Mouse (Mus musculus) forebrain, embryonic 14.5 days (tissue): ENCODE measurements around the gene Itpr2. TPM values are rescaled to one million over a fixed set of nuclear protein-coding genes. Genes with fewer than 3 reads are reported as not detected.

Experiments used
- ATAC-seq: fragments of 200-750 bp; cut with Nextera tagmentation; 2 replicates; pipeline ENCODE4 v1.8.0; 2017; ENCODE audit warnings: mild to moderate bottlenecking, moderate library complexity
- DNase-seq: peaks from one replicate; pipeline ENCODE4 v3.0.0-alpha.2; 2015; ENCODE audit warnings: low spot score
- H3K27ac ChIP-seq: fragments of 300-500 bp; sonication (generic); 2 replicates; pipeline ENCODE4 v1.5.1; 2014; ENCODE audit warnings: low read depth, mild to moderate bottlenecking, control low read depth, low read length, moderate library complexity
- H3K27me3 ChIP-seq: fragments of 300-500 bp; sonication (generic); replicated peaks from 2 replicates; pipeline ENCODE4 v1.6.1; 2014; ENCODE audit warnings: low read length, control low read depth, mixed read lengths; ENCODE audit not compliant: control insufficient read depth, insufficient read depth
- H3K36me3 ChIP-seq: fragments of 300-500 bp; sonication (generic); 2 replicates; pipeline ENCODE4 v1.6.1; 2014; ENCODE audit warnings: low read length, control low read depth; ENCODE audit not compliant: control insufficient read depth, insufficient read depth
- H3K4me1 ChIP-seq: fragments of 300-500 bp; sonication (generic); 2 replicates; pipeline ENCODE4 v1.6.1; 2014; ENCODE audit warnings: antibody characterized with exemption, low read length, control low read depth; ENCODE audit not compliant: control insufficient read depth, insufficient read depth
- H3K4me2 ChIP-seq: fragments of 300-500 bp; sonication (generic); 2 replicates; pipeline ENCODE4 v1.6.1; 2014; ENCODE audit warnings: mild to moderate bottlenecking, control low read depth, low read length
- H3K4me3 ChIP-seq: fragments of 300-500 bp; sonication (generic); 2 replicates; pipeline ENCODE4 v1.5.1; 2014; ENCODE audit warnings: low read depth, low read length, control low read depth
- H3K9ac ChIP-seq: fragments of 300-500 bp; sonication (generic); 2 replicates; pipeline ENCODE4 v1.6.1; 2014; ENCODE audit warnings: mild to moderate bottlenecking, low read length, control low read depth, moderate library complexity
- H3K9me3 ChIP-seq: fragments of 300-500 bp; sonication (generic); replicated peaks from 2 replicates; pipeline ENCODE4 v1.6.1; 2016; ENCODE audit warnings: low read length, control low read depth, mixed read lengths; ENCODE audit not compliant: control insufficient read depth
- WGBS: fragments of 180-500 bp; shearing (Covaris S2); extraction: QIAGEN DNeasy Blood & Tissue Kit; methylation state at CpG from one replicate; pipeline ENCODE4 v1.1.7; 2014; 5-methylcytosine and 5-hydroxymethylcytosine counted together
- polyA plus RNA-seq: library from polyadenylated mRNA; unstranded; fragments of >200 nt; fragmentation: Nextera tagmentation; extraction: Ambion mirVana; gene quantifications from 2 replicates; pipeline ENCODE4 v1.2.1, GENCODE M21; 2014

The Itpr2 gene
- polyA plus RNA-seq, 1 experiment from 2014 or later, result 2.4 TPM

GRCm38 (mm10) chr6:146258261-146258660, 243.8 kb downstream of the Itpr2 start:
- H3K9me3 ChIP-seq, result 0 out of 2 replicates have a peak, but pooled peaks cover 2% of the 10 kb centered on the region
- H3K4me1 ChIP-seq, result no peaks in the 10 kb centered on the region
- H3K36me3 ChIP-seq, result no peaks in the 10 kb centered on the region
- no peak overlapping the region for H3K27ac ChIP-seq
- no peaks in the 10 kb centered on the region for H3K27me3 ChIP-seq
- no peak for DNase-seq
- no peak overlapping the region for H3K4me3 ChIP-seq
- no peak overlapping the region for H3K4me2 ChIP-seq
- H3K9ac ChIP-seq, result no peak overlapping the region
- WGBS, result 93% methylated on average over 3 of the region's 3 CpGs
- ATAC-seq, result no peak

GRCm38 (mm10) chr6:146256947-146257670, 244.9 kb downstream of the Itpr2 start:
- WGBS, result 86% methylated on average over 7 of the region's 7 CpGs

GRCm38 (mm10) chr6:146256401-146256800, 245.6 kb downstream of the Itpr2 start:
- Histone ChIP-seq H3K4me2 (no peak overlapping the region), H3K4me1 (no peaks in the 10 kb centered on the region), H3K36me3 (no peaks in the 10 kb centered on the region), H3K27ac (no peak overlapping the region), H3K9ac (no peak overlapping the region), H3K4me3 (no peak overlapping the region), H3K9me3 (0 out of 2 replicates have a peak, but pooled peaks cover 2% of the 10 kb centered on the region), H3K27me3 (no peaks in the 10 kb centered on the region)
- no peak for ATAC-seq
- DNase-seq, result no peak
- WGBS, result 73% methylated on average over 2 of the region's 2 CpGs

More at GRCm38 (mm10) chr6:146256947-146257670, 244.9 kb downstream of the Itpr2 start:
- Histone ChIP-seq H3K36me3 (no peaks in the 10 kb centered on the region), H3K4me2 (no peak overlapping the region), H3K4me1 (no peaks in the 10 kb centered on the region), H3K27me3 (no peaks in the 10 kb centered on the region), H3K9me3 (0 out of 2 replicates have a peak, but pooled peaks cover 2% of the 10 kb centered on the region), H3K27ac (no peak overlapping the region), H3K9ac (no peak overlapping the region), H3K4me3 (no peak overlapping the region)
- ATAC-seq, result no peak
- DNase-seq, result no peak

- Histone ChIP-seq H3K9me3 (0 out of 2 replicates have a peak, but pooled peaks cover 2% of the 10 kb centered on the region), H3K4me3 (no peak overlapping the region), H3K27ac (no peak overlapping the region), H3K9ac (no peak overlapping the region), H3K27me3 (no peaks in the 10 kb centered on the region), H3K4me1 (no peaks in the 10 kb centered on the region), H3K36me3 (no peaks in the 10 kb centered on the region), H3K4me2 (no peak overlapping the region)
- ATAC-seq (no peak), DNase-seq (no peak)
- WGBS, result 94% methylated on average over 6 of the region's 6 CpGs
These were observed 246.4 kb downstream of the Itpr2 start for GRCm38 (mm10) chr6:146255656-146256055.

- H3K27ac ChIP-seq, result no peak overlapping the region
- no peaks in the 10 kb centered on the region for H3K4me1 ChIP-seq
- H3K4me2 ChIP-seq, result no peak overlapping the region
- no peak for ATAC-seq
- DNase-seq, result no peak
- H3K9ac ChIP-seq, result no peak overlapping the region
- H3K4me3 ChIP-seq, result no peak overlapping the region
- H3K36me3 ChIP-seq, result no peaks in the 10 kb centered on the region
- H3K9me3 ChIP-seq, result 0 out of 2 replicates have a peak, but pooled peaks cover 2% of the 10 kb centered on the region
- H3K27me3 ChIP-seq, result no peaks in the 10 kb centered on the region
- WGBS, result 78% methylated on average over 9 of the region's 9 CpGs
These were observed 247.1 kb downstream of the Itpr2 start for GRCm38 (mm10) chr6:146254931-146255330.

GRCm38 (mm10) chr6:146254216-146254820, 247.7 kb downstream of the Itpr2 start:
- ATAC-seq, result no peak

GRCm38 (mm10) chr6:146249096-146249495, 252.9 kb downstream of the Itpr2 start:
- H3K4me1 ChIP-seq, result no peaks in the 10 kb centered on the region
- ATAC-seq, result no peak
- H3K36me3 ChIP-seq, result no peaks in the 10 kb centered on the region
- H3K27me3 ChIP-seq, result no peaks in the 10 kb centered on the region
- no peak for DNase-seq
- no peak overlapping the region for H3K9ac ChIP-seq
- no peak overlapping the region for H3K27ac ChIP-seq
- H3K4me3 ChIP-seq, result no peak overlapping the region
- WGBS, result 86% methylated on average over 6 of the region's 6 CpGs
- H3K4me2 ChIP-seq, result no peak overlapping the region
- no peaks in the 10 kb centered on the region for H3K9me3 ChIP-seq

More at GRCm38 (mm10) chr6:146254216-146254820, 247.7 kb downstream of the Itpr2 start:
- H3K4me3 ChIP-seq, result no peak overlapping the region
- no peak overlapping the region for H3K27ac ChIP-seq
- H3K9me3 ChIP-seq, result 0 out of 2 replicates have a peak, but pooled peaks cover 2% of the 10 kb centered on the region
- no peak overlapping the region for H3K4me2 ChIP-seq
- H3K36me3 ChIP-seq, result no peaks in the 10 kb centered on the region
- no peak for DNase-seq
- H3K4me1 ChIP-seq, result no peaks in the 10 kb centered on the region
- H3K9ac ChIP-seq, result no peak overlapping the region
- WGBS, result 77% methylated on average over 3 of the region's 3 CpGs
- H3K27me3 ChIP-seq, result no peaks in the 10 kb centered on the region

GRCm38 (mm10) chr6:146248341-146248740, 253.7 kb downstream of the Itpr2 start:
- no peak for DNase-seq
- H3K4me2 ChIP-seq, result no peak overlapping the region

GRCm38 (mm10) chr6:146247906-146248305, 254.1 kb downstream of the Itpr2 start:
- H3K4me2 ChIP-seq, result no peak overlapping the region
- H3K27ac ChIP-seq, result no peak overlapping the region
- no peak for DNase-seq
- no peaks in the 10 kb centered on the region for H3K9me3 ChIP-seq
- no peaks in the 10 kb centered on the region for H3K4me1 ChIP-seq
- H3K27me3 ChIP-seq, result no peaks in the 10 kb centered on the region
- no peak overlapping the region for H3K9ac ChIP-seq
- H3K36me3 ChIP-seq, result no peaks in the 10 kb centered on the region
- no peak overlapping the region for H3K4me3 ChIP-seq
- WGBS, result 92% methylated on average over 1 of the region's 1 CpGs
- ATAC-seq, result no peak

More at GRCm38 (mm10) chr6:146248341-146248740, 253.7 kb downstream of the Itpr2 start:
- no peak overlapping the region for H3K9ac ChIP-seq
- WGBS, result 88% methylated on average over 2 of the region's 2 CpGs
- no peak for ATAC-seq
- no peak overlapping the region for H3K27ac ChIP-seq
- H3K36me3 ChIP-seq, result no peaks in the 10 kb centered on the region
- H3K27me3 ChIP-seq, result no peaks in the 10 kb centered on the region
- no peak overlapping the region for H3K4me3 ChIP-seq
- H3K4me1 ChIP-seq, result no peaks in the 10 kb centered on the region
- H3K9me3 ChIP-seq, result no peaks in the 10 kb centered on the region
